Mouse (Mus musculus) lung, postnatal 0 days (tissue): Measurements from ENCODE around the gene Plscr1. TPM values are rescaled to one million over a fixed set of nuclear protein-coding genes. Genes with fewer than 3 reads are reported as not detected.
A peak's percentile ranks its signal among the peaks of the same experiment; 100 is the strongest.

ENCODE experiments used
- ATAC-seq: fragments of 200-750 bp; cut with Nextera tagmentation; 2 replicates; pipeline ENCODE4 v1.8.0; 2017; ENCODE audit warnings: moderate library complexity
- DNase-seq: peaks from one replicate; pipeline ENCODE4 v3.0.0-alpha.2; 2016; ENCODE audit warnings: low spot score
- H3K27ac ChIP-seq: fragments of 300-500 bp; sonication (generic); 2 replicates; pipeline ENCODE4 v1.5.1; 2014; ENCODE audit warnings: antibody characterized with exemption, mild to moderate bottlenecking, low read length, mixed read lengths
- H3K27me3 ChIP-seq: fragments of 300-500 bp; sonication (generic); replicated peaks from 2 replicates; pipeline ENCODE4 v1.6.1; 2014; ENCODE audit warnings: low read length, mixed read lengths; ENCODE audit not compliant: insufficient read depth
- H3K36me3 ChIP-seq: fragments of 300-500 bp; sonication (generic); 2 replicates; pipeline ENCODE4 v1.6.1; 2014; ENCODE audit warnings: low read length, mixed read lengths; ENCODE audit not compliant: insufficient read depth
- H3K4me1 ChIP-seq: fragments of 300-500 bp; sonication (generic); 2 replicates; pipeline ENCODE4 v1.6.1; 2014; ENCODE audit warnings: antibody characterized with exemption, low read depth, low read length, mixed read lengths; ENCODE audit not compliant: insufficient read depth
- H3K4me2 ChIP-seq: fragments of 300-500 bp; sonication (generic); replicated peaks from 2 replicates; pipeline ENCODE4 v1.6.1; 2014; ENCODE audit warnings: low read depth, mild to moderate bottlenecking, low read length, moderate library complexity, mixed read lengths
- H3K4me3 ChIP-seq: fragments of 300-500 bp; sonication (generic); 2 replicates; pipeline ENCODE4 v1.5.1; 2014; ENCODE audit warnings: low read depth, low read length
- H3K9ac ChIP-seq: fragments of 300-500 bp; sonication (generic); replicated peaks from 2 replicates; pipeline ENCODE4 v1.6.1; 2014; ENCODE audit warnings: low read depth, mild to moderate bottlenecking
- H3K9me3 ChIP-seq: fragments of 300-500 bp; sonication (generic); 2 replicates; pipeline ENCODE4 v1.6.1; 2016; ENCODE audit warnings: low read length, mixed read lengths
- CTCF ChIP-seq: IDR thresholded peaks from 2 replicates; pipeline ENCODE4 v1.5.1; 2016; ENCODE audit warnings: antibody characterized with exemption, mild to moderate bottlenecking
- EP300 ChIP-seq: IDR thresholded peaks from 2 replicates; pipeline ENCODE4 v1.6.1; 2016; ENCODE audit warnings: antibody characterized with exemption, mild to moderate bottlenecking, control low read depth
- WGBS: fragments of 180-500 bp; shearing (Covaris S2); extraction: QIAGEN DNeasy Blood & Tissue Kit; methylation state at CpG from one replicate; pipeline ENCODE4 v1.1.7; 2014; 5-methylcytosine and 5-hydroxymethylcytosine counted together
- polyA plus RNA-seq: library from polyadenylated mRNA; unstranded; fragments of >200 nt; fragmentation: Nextera tagmentation; extraction: Ambion mirVana; gene quantifications from 2 replicates; pipeline ENCODE4 v1.2.1, GENCODE M21; 2015

The Plscr1 gene
- polyA plus RNA-seq, 1 experiment from 2014 or later: 53.7 TPM

GRCm38 (mm10) chr9:92226127-92226655 lies 23.4 kb upstream of the Plscr1 start:
- TF ChIP-seq EP300 (no peak), CTCF (no peak)
- ATAC-seq: no peak
- Histone ChIP-seq H3K9ac (no peak overlapping the region), H3K27me3 (no peaks in the 10 kb centered on the region), H3K4me3 (no peak overlapping the region), H3K4me2 (no peak overlapping the region), H3K27ac (no peak overlapping the region), H3K36me3 (no peaks in the 10 kb centered on the region), H3K9me3 (no peaks in the 10 kb centered on the region), H3K4me1 (no peaks in the 10 kb centered on the region)
- DNase-seq: peak; percentile 21
- 40% methylated on average over 3 of the region's 3 CpGs for WGBS

GRCm38 (mm10) chr9:92226795-92227194 lies 22.8 kb upstream of the Plscr1 start:
- no peaks in the 10 kb centered on the region for H3K27me3 ChIP-seq
- ATAC-seq (no peak), DNase-seq (no peak)
- H3K36me3 ChIP-seq: no peaks in the 10 kb centered on the region
- no peaks in the 10 kb centered on the region for H3K9me3 ChIP-seq
- no peak overlapping the region for H3K27ac ChIP-seq
- H3K9ac ChIP-seq: no peak overlapping the region
- H3K4me1 ChIP-seq: no peaks in the 10 kb centered on the region
- no peak overlapping the region for H3K4me2 ChIP-seq
- 81% methylated on average over 3 of the region's 3 CpGs for WGBS
- TF ChIP-seq CTCF (no peak), EP300 (no peak)
- H3K4me3 ChIP-seq: no peak overlapping the region

- Histone ChIP-seq H3K4me2 (no peak overlapping the region), H3K27ac (no peak overlapping the region), H3K4me3 (no peak overlapping the region), H3K27me3 (no peaks in the 10 kb centered on the region), H3K4me1 (no peaks in the 10 kb centered on the region), H3K9me3 (no peaks in the 10 kb centered on the region), H3K9ac (no peak overlapping the region), H3K36me3 (no peaks in the 10 kb centered on the region)
- TF ChIP-seq EP300 (no peak), CTCF (no peak)
- DNase-seq (no peak), ATAC-seq (no peak)
- WGBS: 69% methylated on average over 16 of the region's 16 CpGs
Observed at GRCm38 (mm10) chr9:92228867-92229832, 20.4 kb upstream of the Plscr1 start.

GRCm38 (mm10) chr9:92229833-92230205 lies 19.7 kb upstream of the Plscr1 start:
- H3K4me3 ChIP-seq: no peak overlapping the region
- no peaks in the 10 kb centered on the region for H3K36me3 ChIP-seq
- TF ChIP-seq EP300 (no peak), CTCF (no peak)
- DNase-seq (no peak), ATAC-seq (no peak)
- no peaks in the 10 kb centered on the region for H3K4me1 ChIP-seq
- H3K27me3 ChIP-seq: no peaks in the 10 kb centered on the region
- H3K27ac ChIP-seq: no peak overlapping the region
- no peak overlapping the region for H3K4me2 ChIP-seq
- no peak overlapping the region for H3K9ac ChIP-seq
- no peaks in the 10 kb centered on the region for H3K9me3 ChIP-seq
- 29% methylated on average over 2 of the region's 2 CpGs for WGBS

GRCm38 (mm10) chr9:92234901-92235458 lies 14.6 kb upstream of the Plscr1 start:
- 79% methylated on average over 11 of the region's 11 CpGs for WGBS

GRCm38 (mm10) chr9:92248773-92249446 lies 640 bp upstream of the Plscr1 start:
- Histone ChIP-seq H3K4me2 (no peak overlapping the region), H3K27ac (no peak overlapping the region), H3K27me3 (no peaks in the 10 kb centered on the region), H3K36me3 (no peaks in the 10 kb centered on the region), H3K9me3 (no peaks in the 10 kb centered on the region), H3K4me1 (peaks cover 10% of the 10 kb centered on the region; the same call in 1 of the 2 replicates), H3K9ac (no peak overlapping the region), H3K4me3 (no peak overlapping the region)
- 65% methylated on average over 7 of the region's 7 CpGs for WGBS
- TF ChIP-seq EP300: no peak
- no peak for TF ChIP-seq CTCF
- ATAC-seq (no peak), DNase-seq (no peak)

More at GRCm38 (mm10) chr9:92234901-92235458, 14.6 kb upstream of the Plscr1 start:
- ATAC-seq (no peak), DNase-seq (no peak)
- Histone ChIP-seq H3K27me3 (no peaks in the 10 kb centered on the region), H3K9me3 (no peaks in the 10 kb centered on the region), H3K9ac (no peak overlapping the region), H3K27ac (no peak overlapping the region), H3K4me3 (no peak overlapping the region), H3K36me3 (no peaks in the 10 kb centered on the region), H3K4me1 (no peaks in the 10 kb centered on the region), H3K4me2 (no peak overlapping the region)
- TF ChIP-seq EP300 (no peak), CTCF (no peak)
